Mouse (Mus musculus) cerebellum, postnatal 14 days (tissue): ENCODE results near the gene 1520401A03Rik.
"Not testable (repeated sequence)": the region's sequence is repeated elsewhere in the genome, so short reads cannot be mapped to it uniquely, and the experiment has no call there.

Experiments
- DNase-seq, 2 experiments: peaks; one replicate each; pipeline ENCODE4 v3.0.0; 2021; ENCODE audit warnings: mixed read lengths in 2 of 2

Gene 1520401A03Rik

GRCm38 (mm10) chr17:23722376-23723125 is at the start of gene 1520401A03Rik:
TSS of gene 1520401A03Rik (minus strand) at chr17:23722783.
- no peak for DNase-seq

GRCm38 (mm10) chr17:23772219-23772556 is 49.6 kb upstream of the 1520401A03Rik start:
- DNase-seq = not testable (repeated sequence)

GRCm38 (mm10) chr17:23771284-23772218 is 49.0 kb upstream of the 1520401A03Rik start, which contains the start of gene Flywch1:
TSS of gene Flywch1 (minus strand) at chr17:23771602.
- DNase-seq = peak; percentile 100

- no peak for DNase-seq
Observed at GRCm38 (mm10) chr17:23770896-23771283, 48.3 kb upstream of the 1520401A03Rik start.

GRCm38 (mm10) chr17:23770493-23770892 is 47.9 kb upstream of the 1520401A03Rik start:
- no peak for DNase-seq

GRCm38 (mm10) chr17:23762976-23763375 is 40.4 kb upstream of the 1520401A03Rik start:
- DNase-seq = peak; percentile 76 to 77

GRCm38 (mm10) chr17:23761155-23761554 is 38.6 kb upstream of the 1520401A03Rik start:
- DNase-seq = no peak

- DNase-seq = no peak
Observed at GRCm38 (mm10) chr17:23760231-23760630, 37.6 kb upstream of the 1520401A03Rik start.

GRCm38 (mm10) chr17:23758801-23759200 is 36.2 kb upstream of the 1520401A03Rik start:
- DNase-seq = peak in 1 of 2 experiments; percentile 35

- no peak for DNase-seq
Observed at GRCm38 (mm10) chr17:23757581-23757980, 35.0 kb upstream of the 1520401A03Rik start.

- DNase-seq = no peak
Observed at GRCm38 (mm10) chr17:23755689-23756088, 33.1 kb upstream of the 1520401A03Rik start.

- no peak for DNase-seq
Observed at GRCm38 (mm10) chr17:23749400-23750191, 27.0 kb upstream of the 1520401A03Rik start.

GRCm38 (mm10) chr17:23748631-23749391 is 26.2 kb upstream of the 1520401A03Rik start:
- peak; percentile 86 to 88 for DNase-seq

- DNase-seq = no peak
Observed at GRCm38 (mm10) chr17:23748026-23748425, 25.4 kb upstream of the 1520401A03Rik start.

GRCm38 (mm10) chr17:23747471-23747870 is 24.9 kb upstream of the 1520401A03Rik start:
- no peak for DNase-seq

- no peak for DNase-seq
Observed at GRCm38 (mm10) chr17:23746767-23747166, 24.2 kb upstream of the 1520401A03Rik start.

GRCm38 (mm10) chr17:23746311-23746710 is 23.7 kb upstream of the 1520401A03Rik start:
- no peak for DNase-seq

- DNase-seq = peak in 1 of 2 experiments; percentile 32
Observed at GRCm38 (mm10) chr17:23745301-23746251, 23.0 kb upstream of the 1520401A03Rik start, which contains the start of gene Kremen2. TSS of gene Kremen2 (minus strand) at chr17:23745833.

- no peak for DNase-seq
Observed at GRCm38 (mm10) chr17:23744651-23745050, 22.1 kb upstream of the 1520401A03Rik start.

- no peak for DNase-seq
Observed at GRCm38 (mm10) chr17:23744076-23744475, 21.5 kb upstream of the 1520401A03Rik start.

GRCm38 (mm10) chr17:23742941-23743340 is 20.4 kb upstream of the 1520401A03Rik start:
- DNase-seq = no peak
